Mouse (Mus musculus) liver, embryonic 14.5 days (tissue): ENCODE results near the gene Zfp536.

Experiments used
- CTCF ChIP-seq: IDR thresholded peaks from 2 replicates; pipeline ENCODE4 v1.5.1; 2016; ENCODE audit warnings: antibody characterized with exemption, low read depth, control low read depth
- EP300 ChIP-seq: IDR thresholded peaks from 2 replicates; pipeline ENCODE4 v1.6.1; 2016; ENCODE audit warnings: antibody characterized with exemption, low read depth

DNA sequence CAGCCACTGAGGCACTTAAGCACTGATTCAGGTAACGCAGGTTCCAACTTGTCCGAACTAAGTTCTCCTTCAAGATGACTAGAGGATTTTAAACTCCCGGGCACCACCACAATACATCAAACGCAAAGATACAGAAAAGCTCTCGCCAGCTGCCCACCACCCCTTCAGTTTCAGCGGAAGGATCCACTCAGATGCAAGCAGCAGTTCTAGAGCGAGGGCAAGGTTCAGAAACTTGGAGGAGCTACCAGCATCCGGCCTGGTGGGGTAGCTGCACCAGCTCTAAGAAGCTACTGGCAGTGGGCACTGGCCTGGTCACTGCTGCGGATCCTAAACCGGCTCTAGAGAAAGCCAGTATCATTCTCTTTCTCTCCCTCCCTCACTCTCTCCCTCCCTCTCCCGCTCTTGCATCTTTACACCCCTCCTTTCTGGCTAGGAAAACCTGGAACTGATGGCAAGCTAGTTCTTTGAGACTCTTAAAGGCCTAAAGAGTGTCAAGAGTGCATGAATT lies 1.1 kb upstream of the Zfp536 start:
- TF ChIP-seq CTCF (no peak), EP300 (no peak)
